Mouse (Mus musculus): ENCODE results near the gene Bach2.

The Bach2 gene

GRCm38 (mm10) chr4:32482138-32482537, 243.5 kb downstream of the Bach2 start:
- no peak for DNase-seq (ENCODE audit: low read depth, low spot score)

DNA sequence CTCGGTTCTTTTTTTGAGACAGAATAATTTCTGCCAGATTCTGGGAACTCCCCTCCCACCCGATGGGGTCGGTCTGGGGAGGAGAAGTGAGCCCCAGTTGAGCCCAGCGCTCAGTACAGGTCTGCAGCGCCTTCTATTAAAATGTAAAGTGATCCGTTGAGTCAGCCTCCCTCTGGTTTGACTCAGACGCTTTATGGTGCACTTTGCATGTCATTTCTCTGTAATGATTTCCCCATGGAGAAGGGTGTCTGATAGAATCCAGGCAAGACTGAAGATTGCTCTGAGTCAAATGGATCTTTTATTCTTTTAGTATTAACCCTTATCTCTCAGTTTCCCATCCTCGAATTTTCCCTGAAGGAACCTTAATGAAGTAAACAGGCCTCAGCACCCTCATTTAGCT, 244.3 kb downstream of the Bach2 start:
- peak; percentile 51 for DNase-seq (ENCODE audit: low read depth, low spot score)

- no peak for DNase-seq (ENCODE audit: low read depth, low spot score)
Observed at GRCm38 (mm10) chr4:32485848-32486247, 247.2 kb downstream of the Bach2 start.

DNA sequence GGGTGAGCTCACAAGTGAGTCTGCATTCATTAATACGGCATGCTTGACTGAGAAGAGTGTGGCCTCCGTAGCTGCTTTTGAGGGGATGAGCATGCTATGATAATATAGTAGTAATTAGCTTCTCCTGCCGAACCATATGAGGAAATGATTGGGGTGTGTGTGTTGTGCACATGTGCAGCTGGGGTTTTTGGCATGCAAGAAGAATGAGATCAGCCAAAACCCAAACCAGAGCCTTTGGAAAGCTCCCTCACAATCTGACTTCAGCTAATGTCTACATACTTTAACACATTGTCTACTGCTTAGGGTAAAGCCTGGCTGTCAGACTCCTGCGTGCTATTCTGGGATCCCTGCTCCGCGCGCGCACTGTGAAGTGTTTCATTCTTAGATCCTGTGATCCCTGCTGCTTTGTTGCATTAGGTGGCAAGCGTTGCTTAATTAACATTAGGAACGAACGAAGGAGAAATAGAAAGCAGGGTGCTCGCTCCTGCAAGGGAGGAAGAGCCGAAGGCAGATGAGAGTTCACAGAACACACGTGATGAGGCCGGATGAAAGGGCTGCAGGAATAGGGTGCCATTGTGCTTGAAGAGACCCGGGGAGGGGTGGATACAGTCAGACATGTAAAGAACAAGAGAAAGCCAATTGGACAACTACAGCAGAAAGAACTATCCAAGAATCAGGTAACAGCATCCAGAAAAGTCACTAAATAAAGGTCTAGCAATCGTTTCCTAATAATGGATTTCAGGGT, 248.2 kb downstream of the Bach2 start:
- no peak for DNase-seq (ENCODE audit: low read depth, low spot score)

GRCm38 (mm10) chr4:32489186-32489585, 250.6 kb downstream of the Bach2 start:
- no peak for DNase-seq (ENCODE audit: low read depth, low spot score)

DNA sequence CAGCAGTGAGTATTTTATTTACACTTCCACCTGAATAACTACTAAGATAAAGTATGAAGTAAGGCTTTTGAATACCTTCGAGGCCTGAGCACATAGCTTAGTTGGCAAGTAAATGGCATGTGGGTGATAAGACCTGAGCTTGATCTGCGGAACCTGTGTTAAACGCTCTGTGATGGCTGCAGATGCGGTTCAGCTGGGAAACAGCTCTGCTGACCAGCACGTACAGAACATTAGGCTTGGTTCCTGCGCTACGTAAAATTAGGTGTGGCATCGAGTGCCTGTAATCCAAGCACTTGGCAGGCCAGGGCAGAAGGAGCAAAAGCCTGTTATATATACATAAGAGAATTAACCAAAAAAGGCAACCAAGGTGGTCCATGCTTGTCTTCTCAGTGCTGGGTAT, 252.6 kb downstream of the Bach2 start:
- no peak for DNase-seq (ENCODE audit: low read depth, low spot score)

DNA sequence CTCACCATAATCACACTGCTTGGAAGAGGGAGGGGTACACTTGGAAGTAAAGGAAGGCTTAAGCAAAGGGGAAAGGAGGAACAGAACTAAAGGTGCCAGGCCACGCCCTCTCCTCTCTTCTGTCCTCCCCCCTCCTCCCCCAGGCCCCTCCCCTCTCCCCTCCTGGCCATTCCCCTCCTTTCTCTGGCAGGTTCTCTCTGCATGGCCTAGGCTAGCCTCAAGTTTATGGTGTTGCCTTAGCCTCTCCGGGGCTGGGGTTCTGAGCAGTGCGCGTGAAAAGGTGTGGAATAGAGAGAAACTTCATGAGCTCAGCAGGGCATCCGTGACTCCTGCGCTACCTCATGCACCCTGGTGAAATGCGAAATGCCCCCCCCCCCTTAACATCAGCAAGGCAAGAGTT, 254.2 kb downstream of the Bach2 start:
- DNase-seq (ENCODE audit: low read depth, low spot score), result no peak

DNA sequence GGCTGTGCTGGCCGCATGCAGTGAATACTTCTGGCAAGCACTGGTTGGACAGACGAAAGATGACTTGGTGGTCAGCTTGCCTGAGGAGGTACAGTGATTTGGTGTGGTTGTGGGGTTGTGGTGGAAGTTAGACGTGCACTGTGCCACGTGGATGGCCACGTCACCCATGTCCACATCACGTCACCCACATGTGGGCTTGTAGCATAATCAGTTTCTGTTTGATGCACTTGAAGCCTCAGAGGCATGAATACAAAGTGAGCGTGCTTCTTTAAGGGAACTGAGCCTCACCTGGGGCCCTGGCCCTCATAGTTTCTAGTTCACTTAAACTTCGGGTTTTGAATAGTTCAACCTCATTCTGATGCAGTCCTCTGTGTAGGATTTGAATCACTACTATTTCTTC, 263.2 kb downstream of the Bach2 start:
- DNase-seq (ENCODE audit: low read depth, low spot score), result no peak

- DNase-seq (ENCODE audit: low read depth, low spot score), result no peak
Observed at GRCm38 (mm10) chr4:32502181-32502580, 263.6 kb downstream of the Bach2 start.

DNA sequence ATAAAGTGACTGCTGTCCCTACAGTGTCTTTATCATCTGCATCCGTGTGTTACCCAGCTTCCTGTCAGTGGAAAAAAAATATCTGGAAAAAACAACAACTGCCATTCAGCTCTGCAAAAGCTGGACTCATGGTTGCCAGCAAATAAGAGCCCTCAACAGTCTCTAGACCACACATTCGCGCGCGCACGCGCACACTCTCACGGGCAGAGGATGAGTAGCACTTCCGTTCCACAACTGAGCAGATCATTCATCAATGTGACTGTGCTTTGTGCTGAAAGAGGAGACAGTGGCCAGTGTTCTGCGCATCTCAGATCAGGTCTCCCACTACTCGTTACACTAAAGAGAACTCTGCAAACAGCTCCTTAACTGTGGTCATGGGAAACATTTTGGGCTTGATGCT, 265.6 kb downstream of the Bach2 start:
- no peak for DNase-seq (ENCODE audit: low read depth, low spot score)

DNA sequence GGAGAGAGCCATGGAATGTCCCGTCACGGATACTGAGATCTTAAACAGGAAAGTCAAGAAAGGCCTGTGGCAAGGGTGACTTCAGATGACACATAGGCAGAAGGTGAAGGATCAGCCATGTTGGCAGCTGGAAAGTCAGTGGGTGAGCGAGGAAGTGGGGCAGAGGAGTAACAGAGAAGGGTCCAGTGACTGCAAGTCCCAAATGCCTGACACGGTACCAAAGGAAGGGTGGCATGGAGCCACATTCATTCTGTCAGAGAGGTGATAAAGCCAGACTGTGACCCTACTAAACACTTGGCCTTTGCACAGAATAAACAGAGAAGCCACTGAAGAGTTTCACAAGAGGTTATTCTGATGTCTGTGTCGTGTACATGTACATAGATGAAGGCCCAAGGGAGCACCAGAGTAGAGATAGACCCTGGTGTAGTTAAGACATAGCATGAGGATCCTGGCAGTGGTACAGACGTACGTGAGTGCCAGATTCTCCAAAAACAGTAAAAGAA, 267.8 kb downstream of the Bach2 start:
- no peak for DNase-seq (ENCODE audit: low read depth, low spot score)

DNA sequence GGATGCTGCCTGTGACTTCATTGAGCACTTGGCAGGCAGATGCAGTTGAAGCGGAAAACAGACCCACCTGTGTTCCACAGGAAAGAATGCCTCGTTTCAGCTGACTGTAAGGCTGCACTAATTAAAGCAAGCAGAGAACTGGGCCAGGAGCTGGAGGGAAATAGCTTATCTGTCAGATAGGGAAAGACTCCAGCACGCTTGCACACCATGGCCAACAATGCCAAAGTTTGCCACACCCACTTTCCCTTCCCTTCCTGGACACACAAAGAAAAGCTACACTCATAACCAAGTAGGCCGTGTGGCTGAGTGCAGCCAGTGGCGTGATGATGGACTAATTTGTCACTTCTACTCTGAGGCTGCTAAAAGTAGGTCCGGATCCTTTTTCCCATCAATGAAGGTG, 268.4 kb downstream of the Bach2 start:
- DNase-seq (ENCODE audit: low read depth, low spot score), result no peak

GRCm38 (mm10) chr4:32508572-32508971, 270.0 kb downstream of the Bach2 start:
- no peak for DNase-seq (ENCODE audit: low read depth, low spot score)

DNA sequence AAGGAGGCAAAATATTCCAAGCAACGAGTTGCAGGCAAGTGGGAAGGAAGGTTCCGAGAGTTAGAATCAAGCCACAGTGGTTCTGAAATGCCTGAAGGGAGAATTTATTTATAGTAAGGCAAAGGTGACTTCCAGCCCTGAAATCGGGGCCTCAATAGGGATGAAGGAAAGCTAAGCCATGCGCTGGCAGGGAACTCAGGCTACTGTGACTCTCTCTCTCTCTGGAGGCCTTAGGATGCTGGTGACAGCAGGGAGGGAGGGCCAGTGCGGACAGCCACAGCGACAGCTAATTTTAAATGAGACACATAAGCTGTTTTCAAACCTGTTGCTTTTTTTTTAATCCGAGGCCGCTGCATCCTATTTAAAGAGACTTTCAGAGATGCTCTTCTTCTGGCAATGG, 270.4 kb downstream of the Bach2 start:
- DNase-seq (ENCODE audit: low read depth, low spot score), result no peak

DNA sequence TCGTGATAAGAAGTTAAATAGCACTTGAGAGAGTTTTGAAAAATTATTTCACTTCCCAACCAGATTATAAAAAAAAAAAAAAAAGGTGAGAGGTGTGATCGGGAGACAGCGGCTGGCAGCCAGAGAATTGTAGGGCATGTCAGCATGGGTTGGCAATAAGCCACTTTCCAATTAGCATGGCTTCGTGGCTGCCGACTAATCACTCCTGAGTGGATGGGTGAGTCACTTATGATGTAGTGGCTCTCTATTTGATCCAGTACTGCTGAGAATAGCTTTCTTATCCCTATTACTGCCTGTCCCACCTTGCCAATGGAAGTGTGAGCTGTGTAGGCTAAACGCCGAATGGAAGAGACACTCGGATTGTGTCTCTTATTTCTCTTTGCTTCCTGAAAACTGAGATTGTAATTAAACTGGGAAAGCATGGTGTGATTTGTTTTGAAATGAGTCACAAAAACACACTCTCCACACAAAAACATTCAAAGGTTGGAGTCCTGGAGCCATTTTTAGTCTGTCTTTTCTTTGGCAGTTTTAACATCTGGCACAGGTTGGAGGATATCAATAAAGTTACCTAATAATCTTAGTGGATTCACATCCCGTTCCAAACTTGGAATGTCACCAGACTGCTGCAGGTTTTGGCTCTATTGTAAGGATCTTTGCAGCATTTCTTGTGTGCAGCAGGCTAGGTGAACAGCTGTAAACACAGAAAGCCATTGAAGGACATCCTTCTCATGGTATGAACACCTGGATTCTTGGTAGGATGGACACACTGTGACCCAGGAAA, 271.4 kb downstream of the Bach2 start:
- no peak for DNase-seq (ENCODE audit: low read depth, low spot score)

DNA sequence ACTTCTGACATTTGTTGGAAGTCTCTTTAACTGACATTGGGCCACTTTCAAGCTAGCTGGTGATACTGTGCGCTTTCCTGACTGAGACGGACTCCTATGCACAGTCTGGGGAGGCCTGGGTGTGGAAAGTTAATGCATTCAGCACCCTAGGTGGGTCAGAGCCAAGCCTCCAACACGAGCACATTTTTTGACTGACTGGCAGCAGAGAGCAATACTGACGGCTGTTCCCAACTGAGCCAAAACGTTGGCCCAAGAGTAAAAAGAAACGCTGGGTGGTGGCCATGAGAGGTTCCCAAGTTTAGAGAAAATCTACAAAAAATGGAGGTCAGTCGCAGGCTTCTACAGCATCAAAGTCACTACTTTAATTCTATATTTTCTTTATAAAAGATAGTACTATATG, 272.3 kb downstream of the Bach2 start:
- DNase-seq (ENCODE audit: low read depth, low spot score), result no peak

- DNase-seq (ENCODE audit: low read depth, low spot score), result no peak
Observed at GRCm38 (mm10) chr4:32516126-32516525, 277.5 kb downstream of the Bach2 start.

GRCm38 (mm10) chr4:32518842-32519578, 280.4 kb downstream of the Bach2 start:
- DNase-seq (ENCODE audit: low read depth, low spot score), result no peak

DNA sequence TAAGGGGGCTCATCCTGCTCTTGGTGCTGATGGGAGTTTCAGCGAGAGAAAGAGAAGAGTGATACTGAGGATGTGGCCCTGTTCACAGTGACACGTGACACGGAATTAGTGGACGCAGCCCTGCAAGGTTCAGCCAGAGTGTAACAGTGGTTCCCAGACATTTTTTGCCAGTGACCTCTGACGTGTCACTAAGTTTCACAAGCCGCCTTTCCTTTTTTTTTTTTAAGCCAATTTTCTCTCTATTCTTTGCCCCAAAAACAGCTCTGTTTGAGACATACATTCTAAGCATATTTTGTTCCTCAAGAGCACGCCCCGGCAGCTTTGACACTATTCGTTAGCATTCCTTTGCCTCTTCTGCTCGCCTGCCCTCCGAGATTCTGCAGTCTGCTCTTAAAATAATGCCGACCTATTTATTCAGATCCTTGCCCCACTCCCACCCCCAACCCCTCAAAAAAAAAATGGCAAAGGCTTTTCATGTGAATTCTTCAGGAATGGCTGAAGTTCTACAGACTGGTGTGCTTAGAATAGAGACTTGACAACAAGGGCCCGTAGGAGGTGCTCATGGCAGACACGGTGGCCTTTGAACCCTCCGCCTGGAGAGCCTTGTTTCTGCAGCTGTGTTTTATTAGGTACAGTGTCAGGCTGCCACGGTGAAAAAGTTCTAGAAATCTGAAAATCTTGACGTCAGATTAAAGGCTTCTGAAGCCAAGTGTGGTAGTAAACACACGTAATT, 282.2 kb downstream of the Bach2 start:
- peak; percentile 70 for DNase-seq (ENCODE audit: low read depth, low spot score)

DNA sequence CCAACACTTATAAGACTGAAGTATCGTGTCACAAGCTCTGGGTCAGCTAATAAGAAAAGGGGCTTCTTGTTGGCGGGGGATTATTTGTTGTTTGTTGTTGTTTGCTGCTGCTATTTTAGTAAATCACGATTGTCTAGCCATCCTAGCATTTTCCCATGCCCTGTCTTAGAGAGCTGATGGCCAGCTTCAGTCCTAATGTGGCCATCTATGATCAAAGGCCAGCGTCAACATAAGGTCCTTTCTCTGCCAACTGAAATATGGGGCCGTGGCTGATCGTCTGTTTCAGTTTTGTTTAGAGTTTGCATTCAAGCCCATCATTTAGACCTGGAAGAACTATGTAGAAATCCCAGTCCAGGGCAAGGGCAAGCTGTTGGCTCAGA, 282.7 kb downstream of the Bach2 start:
- no peak for DNase-seq (ENCODE audit: low read depth, low spot score)

DNA sequence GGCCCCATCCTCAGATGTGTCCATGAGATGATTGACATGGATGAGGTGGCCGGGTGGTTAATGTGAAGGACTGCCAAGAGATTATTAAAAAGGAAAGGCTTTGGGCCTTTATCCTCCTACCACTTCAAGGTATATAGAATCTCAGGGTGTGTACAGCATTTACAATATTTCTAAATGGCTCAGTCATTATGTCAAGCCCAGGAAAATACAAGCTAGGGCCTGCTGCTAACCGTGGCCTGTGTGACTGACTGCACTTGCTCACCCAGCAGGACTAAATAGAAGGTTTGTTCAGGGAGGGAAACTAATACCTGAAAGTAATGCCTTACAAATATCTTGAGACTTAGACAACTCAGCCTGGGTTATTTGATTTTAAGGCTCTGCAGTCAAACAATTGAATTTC, 283.4 kb downstream of the Bach2 start:
- no peak for DNase-seq (ENCODE audit: low read depth, low spot score)

- no peak for DNase-seq (ENCODE audit: low read depth, low spot score)
Observed at GRCm38 (mm10) chr4:32524282-32524681, 285.7 kb downstream of the Bach2 start.

All from mesoderm, embryonic 11.5 days (tissue).